Mouse (Mus musculus) myocyte (in vitro differentiated cells): Measurements from ENCODE around the gene Dgkz.

Source experiments
- CEBPB ChIP-seq: IDR thresholded peaks from 2 replicates; pipeline ENCODE4 v1.6.1; 2011; ENCODE audit warnings: mild to moderate bottlenecking, moderate library complexity; ENCODE audit not compliant: poor library complexity, insufficient read depth, severe bottlenecking
- E2F4 ChIP-seq: IDR thresholded peaks from one replicate; pipeline ENCODE4 v1.6.1; 2011; ENCODE audit warnings: mild to moderate bottlenecking, control low read depth, moderate library complexity; ENCODE audit not compliant: insufficient read depth
- MAX ChIP-seq: IDR thresholded peaks from one replicate; pipeline ENCODE4 v1.6.1; 2011; ENCODE audit warnings: low read depth, mild to moderate bottlenecking, control low read depth
- MYOD1 ChIP-seq, 3 experiments: IDR thresholded peaks; one replicate each; pipeline ENCODE4 v1.6.1; 2011; ENCODE audit warnings: control low read depth in 2 of 3, low read depth in 2 of 3, mild to moderate bottlenecking in 2 of 3, moderate library complexity in 1 of 3; ENCODE audit not compliant: insufficient read length in 2 of 3, control insufficient read depth in 1 of 3
- MYOG ChIP-seq, 3 experiments: IDR thresholded peaks; one replicate each; pipeline ENCODE4 v1.6.1; 2011; ENCODE audit warnings: control low read depth in 2 of 3, low read depth in 2 of 3, mild to moderate bottlenecking in 2 of 3; ENCODE audit not compliant: insufficient read length in 2 of 3, control insufficient read depth in 1 of 3, insufficient read depth in 1 of 3
- POLR2A ChIP-seq: IDR thresholded peaks from one replicate; pipeline ENCODE4 v1.6.1; 2011; ENCODE audit warnings: low read depth, mild to moderate bottlenecking, control low read depth, moderate library complexity; ENCODE audit not compliant: insufficient read length
- POLR2AphosphoS2 ChIP-seq: IDR thresholded peaks from one replicate; pipeline ENCODE4 v1.6.1; 2011; ENCODE audit warnings: low read depth, control low read depth; ENCODE audit not compliant: insufficient read length
- SRF ChIP-seq: IDR thresholded peaks from one replicate; pipeline ENCODE4 v1.6.1; 2011; ENCODE audit warnings: low read depth; ENCODE audit not compliant: control insufficient read depth, insufficient read length
- TCF12 ChIP-seq: IDR thresholded peaks from one replicate; pipeline ENCODE4 v1.6.1; 2011; ENCODE audit warnings: mild to moderate bottlenecking, control low read depth; ENCODE audit not compliant: poor library complexity, insufficient read depth, severe bottlenecking
- TCF3 ChIP-seq: IDR thresholded peaks from one replicate; pipeline ENCODE4 v1.6.1; 2011; ENCODE audit warnings: low read depth, control low read depth; ENCODE audit not compliant: insufficient read length
- USF1 ChIP-seq: IDR thresholded peaks from one replicate; pipeline ENCODE4 v1.6.1; 2011; ENCODE audit warnings: low read depth, mild to moderate bottlenecking, control low read depth, moderate library complexity

DNA sequence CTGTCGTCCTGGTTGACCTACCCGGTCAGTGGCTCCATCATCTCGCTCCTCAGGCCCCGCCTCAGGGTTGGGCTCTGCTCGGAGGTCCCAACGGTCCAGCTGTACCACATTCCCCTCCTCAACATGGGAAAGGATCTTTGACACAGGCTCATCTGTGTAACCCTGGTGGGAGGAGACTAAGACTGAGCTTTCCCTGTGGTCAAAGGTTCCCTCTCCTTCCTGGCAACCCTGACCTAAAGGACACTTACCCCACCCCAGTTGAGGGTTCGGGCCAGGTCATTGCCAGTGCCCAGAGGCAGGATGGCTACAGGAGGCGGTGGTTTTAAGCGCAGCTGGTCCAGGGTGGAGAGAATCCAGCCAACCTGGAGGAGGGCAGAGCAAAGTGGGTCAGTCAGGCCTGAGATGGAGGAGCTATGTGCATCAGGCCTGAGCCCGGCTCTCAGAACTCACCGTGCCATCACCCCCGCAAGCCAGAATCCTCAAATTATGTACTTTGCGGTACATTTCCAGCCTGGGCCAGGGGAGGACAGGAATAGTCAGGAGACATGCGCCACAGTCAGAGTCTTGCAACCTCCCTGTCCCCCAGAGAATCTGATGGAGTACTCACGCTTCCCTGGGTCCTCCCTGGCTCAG lies 36.2 kb downstream of the Dgkz start:
- no peak for TF ChIP-seq POLR2A
- no peak for TF ChIP-seq POLR2AphosphoS2
- no peak for TF ChIP-seq USF1
- TF ChIP-seq MAX = no peak
- no peak for TF ChIP-seq SRF
- TF ChIP-seq CEBPB = no peak
- no peak for TF ChIP-seq TCF12
- no peak for TF ChIP-seq E2F4
- TF ChIP-seq TCF3 = no peak
- TF ChIP-seq MYOG (IDR thresholded peaks at IDR 0.05; ENCODE audit: control insufficient read depth in 1 of 3, insufficient read depth in 1 of 3, insufficient read length in 2 of 3, low read depth in 2 of 3) = no peak
- no peak for TF ChIP-seq MYOD1 (IDR thresholded peaks at IDR 0.05; ENCODE audit: control insufficient read depth in 1 of 3, insufficient read length in 2 of 3, low read depth in 2 of 3)
